Comparison of ENCODE assay signal across 8 mouse cellular contexts in the genomic region with DNA sequence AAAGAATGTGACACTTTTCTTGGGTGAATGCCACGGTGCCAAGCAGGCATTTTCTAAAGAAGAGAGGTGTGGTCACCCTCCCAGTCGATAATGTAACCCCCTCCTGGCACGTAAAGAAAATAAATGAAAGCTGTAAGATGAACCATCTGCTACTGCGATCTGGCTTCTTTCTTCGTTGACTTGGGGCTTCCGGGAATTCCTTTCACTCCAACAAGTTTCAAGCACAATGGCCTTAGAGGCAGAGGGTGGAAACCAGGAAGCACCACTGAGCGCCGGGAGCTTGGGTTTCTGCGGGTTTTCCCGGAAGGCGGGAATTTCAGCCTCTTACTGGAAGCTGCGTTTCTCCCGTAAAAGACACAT.
DNase-seq lines count a peak whose midpoint lies in the region; ATAC-seq lines count a peak whose summit lies in the region.

No protein-coding gene starts in this region.

- no peaks in the 10 kb centered on the region for H3K27me3 ChIP-seq in heart, embryonic 12.5 days (replicated peaks)
- H3K27me3 ChIP-seq in limb, embryonic 11.5 days (ENCODE audit: control insufficient read depth, insufficient read depth, low read length), result 0 out of 2 replicates have a peak, but pooled peaks cover 4% of the 10 kb centered on the region
- 0 out of 2 replicates have a peak, but pooled peaks cover 5% of the 10 kb centered on the region for H3K27me3 ChIP-seq in midbrain, embryonic 13.5 days

- no peak overlapping the region for H3K27ac ChIP-seq in heart, embryonic 12.5 days (ENCODE audit: poor library complexity, severe bottlenecking)
- no peak overlapping the region for H3K27ac ChIP-seq in limb, embryonic 11.5 days (replicated peaks; ENCODE audit: low read depth, low read length)
- H3K27ac ChIP-seq in midbrain, embryonic 13.5 days, result no peak overlapping the region

- H3K4me2 ChIP-seq in heart, embryonic 12.5 days, result peak overlapping the region; percentile 59
- H3K4me2 ChIP-seq in limb, embryonic 11.5 days (ENCODE audit: low read depth, severe bottlenecking), result peak overlapping the region; percentile 8; the same call in 1 of the 2 replicates
- H3K4me2 ChIP-seq in midbrain, embryonic 13.5 days (replicated peaks), result peak overlapping the region; percentile 40

- no peaks in the 10 kb centered on the region for H3K36me3 ChIP-seq in heart, embryonic 12.5 days
- no peaks in the 10 kb centered on the region for H3K36me3 ChIP-seq in limb, embryonic 11.5 days (ENCODE audit: control insufficient read depth, insufficient read depth, low read length)
- H3K36me3 ChIP-seq in midbrain, embryonic 13.5 days, result no peaks in the 10 kb centered on the region

- ATAC-seq in heart, embryonic 12.5 days (ENCODE audit: insufficient number of reproducible peaks, low FRiP score), result no peak
- no peak for ATAC-seq in limb, embryonic 11.5 days (ENCODE audit: insufficient number of reproducible peaks, low FRiP score, low TSS enrichment, low read depth)
- ATAC-seq in midbrain, embryonic 13.5 days, result peak; percentile 46; the same call in 1 of the 2 replicates
- ATAC-seq in CD4-positive, CD25-positive, alpha-beta regulatory T cell, adult 4 months, result no peak

- H3K9me3 ChIP-seq in heart, embryonic 12.5 days (replicated peaks), result no peaks in the 10 kb centered on the region
- H3K9me3 ChIP-seq in limb, embryonic 11.5 days (ENCODE audit: control insufficient read depth, low read length), result no peaks in the 10 kb centered on the region
- H3K9me3 ChIP-seq in midbrain, embryonic 13.5 days, result no peaks in the 10 kb centered on the region

- peak; percentile 9 for DNase-seq in heart, adult 8-10 months (ENCODE audit: low spot score)
- no peak for DNase-seq in heart, postnatal 25 days (ENCODE audit: low spot score)
- DNase-seq in limb, embryonic 11.5 days (ENCODE audit: low spot score), result peak; percentile 44
- no peak for DNase-seq in MN1 (ENCODE audit: low spot score)
- DNase-seq in layer of hippocampus, postnatal 25 days (ENCODE audit: extremely low spot score in 1 of 2, low spot score in 1 of 2), result no peak

- WGBS in heart, embryonic 12.5 days, result 10% methylated on average over 13 of the region's 13 CpGs
- 12% methylated on average over 13 of the region's 13 CpGs for WGBS in limb, embryonic 11.5 days
- WGBS in midbrain, embryonic 13.5 days, result 10% methylated on average over 13 of the region's 13 CpGs

- H3K4me3 ChIP-seq in heart, embryonic 12.5 days, result peak overlapping the region; percentile 31
- no peak overlapping the region for H3K4me3 ChIP-seq in limb, embryonic 11.5 days (ENCODE audit: low read depth, low read length)
- H3K4me3 ChIP-seq in midbrain, embryonic 13.5 days (replicated peaks), result peak overlapping the region; percentile 11; the same call in 1 of the 2 replicates

- no peaks in the 10 kb centered on the region; the same call in 1 of the 2 replicates for H3K4me1 ChIP-seq in heart, embryonic 12.5 days (replicated peaks)
- H3K4me1 ChIP-seq in limb, embryonic 11.5 days (ENCODE audit: control insufficient read depth, insufficient read depth, low read length), result no peaks in the 10 kb centered on the region
- peaks cover 10% of the 10 kb centered on the region for H3K4me1 ChIP-seq in midbrain, embryonic 13.5 days (replicated peaks)

- H3K9ac ChIP-seq in heart, embryonic 12.5 days, result no peak overlapping the region
- no peak overlapping the region for H3K9ac ChIP-seq in limb, embryonic 11.5 days (ENCODE audit: low read length)
- H3K9ac ChIP-seq in midbrain, embryonic 13.5 days (replicated peaks), result no peak overlapping the region

- intact Hi-C loops in heart, postnatal 25 days (cut with DNase I), result no loop called here

Comparison
In these comparisons a context has a peak if more than half of its experiments do, and no peak if none do; other contexts are left out.
1. DNase-seq: peak in heart, adult 8-10 months (single experiment) and limb, embryonic 11.5 days (single experiment); none in heart, postnatal 25 days (single experiment), MN1 (single experiment) and layer of hippocampus, postnatal 25 days (0 of 2).
2. H3K4me2 ChIP-seq: peak in every context shown above with its lines; median percentile 59 in heart, embryonic 12.5 days; 40 in midbrain, embryonic 13.5 days; 8 in limb, embryonic 11.5 days.